Mouse (Mus musculus): ENCODE measurements around the gene Nsrp1. TPM values are rescaled to one million over a fixed set of nuclear protein-coding genes. Genes with fewer than 3 reads are reported as not detected.
"Not testable (repeated sequence)": the region's sequence is repeated elsewhere in the genome, so short reads cannot be mapped to it uniquely, and the experiment has no call there.

The Nsrp1 gene
- total RNA-seq (2021): 10 to 100 TPM; 16.1 to 17.2 TPM
- long read RNA-seq, transcript Nsrp1-201 (7 exons, 3,114 nt): major isoform, 18 of 33 reads
- long read RNA-seq, partial matches to known transcripts: 1 of 33 reads
- long read RNA-seq, other reads (novel, unspliced or antisense): 14 of 33 reads

DNA sequence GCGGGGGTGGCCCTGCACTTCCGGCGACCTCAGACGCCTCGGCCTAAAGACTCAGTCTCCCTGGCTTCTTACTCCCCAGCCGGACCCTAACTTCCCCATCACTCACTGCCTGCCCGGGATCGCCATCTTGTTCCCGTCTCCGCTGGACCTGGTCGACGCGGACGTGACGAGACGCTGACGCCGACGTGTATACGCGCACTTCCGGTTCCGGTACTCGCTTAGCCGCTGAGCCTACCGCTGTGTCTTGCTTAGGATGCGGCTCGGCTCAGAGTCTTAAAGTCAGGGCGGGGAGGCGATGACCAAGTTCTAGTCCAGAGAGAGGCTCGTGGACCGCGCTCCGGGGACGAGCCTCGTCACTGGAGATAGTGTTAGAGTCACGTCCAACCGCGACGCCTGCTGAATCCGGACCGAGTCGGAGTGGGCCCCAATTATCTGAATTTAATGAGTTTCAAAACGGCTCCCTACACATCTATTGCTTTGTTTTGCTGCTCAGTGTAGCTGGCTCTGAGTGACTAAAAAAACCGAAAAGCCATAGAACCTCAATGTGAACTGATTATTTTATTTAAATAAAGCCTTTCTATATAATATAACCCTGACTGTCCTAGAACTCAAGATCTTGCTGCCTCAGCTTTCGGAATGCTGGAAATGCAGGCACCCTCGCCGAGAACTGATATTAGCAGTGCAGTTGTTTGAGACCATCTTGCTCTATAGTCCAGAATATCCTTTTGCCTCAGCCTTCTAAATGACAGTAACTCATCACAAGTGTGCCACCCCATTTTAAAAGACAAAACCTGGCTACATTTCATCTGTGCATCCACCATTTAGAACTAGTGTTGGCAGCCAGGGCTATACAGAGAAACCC, at the start of gene Nsrp1:
Nsrp1 (minus strand) TSS at position 163 of the 862 bp plus-strand sequence.
- peak; percentile 89 for DNase-seq (ENCODE audit: low spot score in 2 of 2)

DNA sequence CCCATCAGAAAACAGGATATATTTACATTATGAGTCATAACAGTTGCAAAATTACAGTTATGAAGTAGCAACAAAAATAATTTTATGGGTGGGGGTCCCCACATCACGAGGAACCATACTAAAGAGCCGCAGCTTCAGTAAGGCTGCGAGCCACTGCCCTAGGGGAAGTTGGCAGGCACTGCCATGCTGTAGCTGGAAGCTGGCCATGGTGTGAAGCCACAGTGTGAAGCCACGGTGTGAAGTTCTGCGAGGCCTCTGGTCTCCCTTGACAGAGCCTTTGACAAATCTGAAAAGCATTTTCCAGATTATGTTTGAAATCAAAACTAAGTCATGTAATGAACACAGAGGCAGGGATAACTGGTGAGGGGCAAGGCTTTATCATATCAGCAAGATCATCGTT, 32.9 kb upstream of the Nsrp1 start:
- DNase-seq (ENCODE audit: low spot score in 2 of 2): no peak

DNA sequence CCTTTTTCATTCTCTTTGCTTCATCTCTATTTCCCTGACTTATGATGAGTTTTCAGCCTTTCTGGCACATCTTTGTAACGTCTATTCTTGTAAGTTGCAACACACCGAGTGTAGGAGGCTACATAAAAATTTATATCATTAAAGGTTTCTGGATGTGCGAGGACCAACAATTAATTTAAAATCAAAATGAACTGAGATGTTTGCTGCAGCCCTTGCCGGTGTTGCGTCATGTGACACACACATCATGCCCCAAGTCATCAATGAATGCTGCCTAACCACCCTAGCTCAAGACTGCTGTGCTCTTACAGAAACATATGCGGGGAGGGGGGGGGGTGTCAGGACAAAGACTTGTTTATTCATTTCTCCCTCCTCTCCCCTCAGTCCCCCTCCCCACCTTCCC, 30.2 kb upstream of the Nsrp1 start:
- no peak for DNase-seq (ENCODE audit: low spot score in 2 of 2)

DNA sequence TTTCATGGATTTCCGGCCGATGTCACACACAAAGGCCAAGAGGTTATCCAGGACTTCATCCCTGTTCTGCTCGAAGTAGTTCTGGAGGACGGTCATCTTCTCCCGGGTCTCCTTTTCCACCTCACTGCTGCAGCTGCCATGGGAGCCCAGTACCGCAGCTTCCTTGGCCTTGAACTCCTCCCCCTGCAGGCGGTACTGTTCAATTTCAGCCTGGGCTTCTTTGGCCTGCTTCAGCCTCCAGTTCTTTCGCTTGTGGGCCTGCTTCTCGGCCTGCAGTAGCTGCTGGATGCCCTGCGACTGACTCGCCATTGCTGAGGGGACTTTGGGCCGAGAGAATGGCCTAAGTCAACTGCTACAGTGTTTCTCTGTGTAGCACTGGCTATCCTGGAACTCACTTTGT, 29.6 kb upstream of the Nsrp1 start:
- DNase-seq (ENCODE audit: low spot score in 2 of 2): not testable (repeated sequence)

DNA sequence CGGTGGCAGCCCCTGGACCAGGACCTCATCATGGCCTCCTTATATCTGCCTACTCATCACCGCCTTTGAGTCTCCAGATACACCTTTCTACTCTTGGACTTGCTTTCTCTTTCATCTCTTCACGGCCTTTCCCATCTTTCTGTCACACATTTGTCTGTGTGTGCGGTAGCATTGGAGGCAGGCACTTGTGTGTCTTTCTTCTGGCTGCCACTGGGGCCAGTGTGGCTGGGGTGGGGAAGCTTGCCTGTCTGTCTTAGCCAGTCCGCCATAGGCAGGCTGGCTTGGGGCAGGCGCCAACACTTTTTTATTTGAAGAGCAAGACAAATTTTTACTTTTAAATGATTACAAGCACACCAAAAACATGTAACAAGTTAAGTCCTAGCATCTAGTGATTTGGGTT, 28.7 kb upstream of the Nsrp1 start:
- no peak for DNase-seq (ENCODE audit: low spot score in 2 of 2)

DNA sequence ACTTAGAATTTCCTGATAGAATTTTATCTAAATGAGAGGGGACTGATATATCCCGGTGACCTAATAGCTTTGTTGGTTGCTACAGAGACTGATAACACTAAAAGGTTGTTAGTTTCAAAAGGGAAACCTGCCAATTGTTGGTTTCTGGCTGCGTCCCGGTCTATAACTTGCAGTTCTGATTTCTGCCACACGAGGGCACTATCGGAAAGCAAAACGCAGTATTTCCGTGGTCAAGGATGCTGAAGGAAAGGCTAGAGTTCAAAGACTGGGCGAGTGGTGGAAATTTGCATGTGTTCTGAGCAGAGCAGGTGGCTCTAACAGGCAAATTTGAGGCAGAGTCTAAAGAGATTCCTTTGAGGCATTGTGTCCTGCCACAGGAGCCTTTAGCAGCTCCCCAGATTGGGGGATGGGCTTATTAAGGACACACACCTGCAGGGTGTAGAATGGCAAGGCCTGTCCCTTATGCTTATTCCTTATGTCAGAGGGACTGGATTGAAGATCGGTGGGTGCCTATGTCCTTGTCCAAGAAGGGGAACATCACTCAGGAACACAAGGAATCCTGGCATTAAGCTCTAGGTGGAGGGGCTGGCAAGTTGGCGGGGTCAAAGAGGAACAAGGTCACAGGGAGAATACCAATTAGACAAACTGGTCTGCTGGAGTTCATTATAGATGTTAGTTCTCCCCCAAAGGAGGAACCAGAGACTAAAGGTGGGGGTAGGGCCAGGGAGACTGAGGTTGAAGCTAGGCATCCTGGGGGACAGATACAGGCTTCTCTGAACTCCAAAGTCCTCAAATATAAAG, 22.1 kb upstream of the Nsrp1 start:
- peak; percentile 87 to 88 for DNase-seq (ENCODE audit: low spot score in 2 of 2)

DNA sequence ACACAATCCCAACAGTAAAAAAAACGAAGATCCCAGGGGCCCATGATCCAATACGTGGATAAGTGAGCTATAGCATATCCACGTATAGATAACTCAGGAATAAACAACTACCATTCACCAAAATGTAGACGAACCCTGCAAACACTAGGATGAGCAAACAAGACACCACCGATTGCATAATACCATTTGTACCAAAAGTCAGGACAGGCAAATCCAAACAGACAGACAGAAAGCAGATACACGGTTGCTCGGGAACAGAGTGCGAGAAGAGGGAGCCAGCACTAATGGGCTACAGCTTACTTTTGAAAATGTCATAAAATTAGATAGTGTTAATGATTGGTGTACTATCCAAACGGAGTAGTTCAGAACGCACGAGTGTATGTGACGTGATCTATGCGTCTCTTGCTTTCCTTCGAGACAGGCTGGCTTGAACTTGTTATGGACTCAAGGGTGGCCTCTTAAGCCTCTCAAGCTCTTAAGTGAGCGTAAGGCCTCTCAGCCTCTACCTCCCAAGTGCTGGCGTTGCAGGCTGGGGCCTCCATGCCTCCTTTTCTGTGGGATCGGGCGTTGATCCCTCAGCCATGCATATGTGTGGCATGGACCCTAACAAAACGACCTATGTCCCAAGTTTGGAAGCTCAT, 20.2 kb upstream of the Nsrp1 start:
- no peak for DNase-seq (ENCODE audit: low spot score in 2 of 2)

DNA sequence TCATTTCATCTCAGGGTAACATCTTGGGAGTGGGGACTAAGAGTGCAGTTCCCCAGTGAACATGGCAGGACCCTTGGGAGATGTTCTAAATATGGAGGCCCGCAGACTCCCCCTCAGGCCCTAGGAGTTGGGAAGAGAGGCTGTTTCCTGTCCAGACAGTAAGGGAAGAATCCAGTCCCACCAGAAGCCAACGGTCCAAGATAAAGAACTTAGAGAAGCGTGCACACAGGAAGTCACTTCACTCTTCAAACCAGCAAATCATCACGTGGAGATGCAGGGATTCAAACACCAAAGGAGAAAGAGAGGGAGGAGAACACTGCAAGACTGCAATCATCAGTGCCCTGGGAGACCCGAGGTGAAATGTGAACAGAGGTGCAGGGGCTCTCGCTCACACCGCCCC, 18.8 kb upstream of the Nsrp1 start:
- DNase-seq (ENCODE audit: low spot score in 2 of 2): no peak

DNA sequence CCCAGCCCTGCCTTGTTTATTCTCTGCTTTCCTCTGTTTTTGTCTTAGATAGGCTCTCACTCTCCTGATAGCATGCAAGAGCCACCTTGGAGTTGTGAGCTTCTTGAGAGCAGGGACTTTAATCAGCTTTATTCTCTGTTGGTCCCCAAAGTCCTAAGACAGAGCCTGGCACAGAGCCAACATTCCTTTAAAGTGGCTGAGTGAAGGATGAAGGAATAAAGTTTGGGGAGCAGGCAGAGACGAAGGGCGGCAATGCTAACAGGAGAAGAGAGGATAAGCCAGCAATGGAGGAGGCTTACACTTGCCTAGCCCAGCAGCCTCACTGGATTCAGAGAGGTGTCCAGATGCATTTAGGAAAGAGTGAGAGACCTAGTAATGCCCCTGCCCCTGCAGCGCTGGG, 18.3 kb upstream of the Nsrp1 start:
- DNase-seq (ENCODE audit: low spot score in 2 of 2): no peak

DNA sequence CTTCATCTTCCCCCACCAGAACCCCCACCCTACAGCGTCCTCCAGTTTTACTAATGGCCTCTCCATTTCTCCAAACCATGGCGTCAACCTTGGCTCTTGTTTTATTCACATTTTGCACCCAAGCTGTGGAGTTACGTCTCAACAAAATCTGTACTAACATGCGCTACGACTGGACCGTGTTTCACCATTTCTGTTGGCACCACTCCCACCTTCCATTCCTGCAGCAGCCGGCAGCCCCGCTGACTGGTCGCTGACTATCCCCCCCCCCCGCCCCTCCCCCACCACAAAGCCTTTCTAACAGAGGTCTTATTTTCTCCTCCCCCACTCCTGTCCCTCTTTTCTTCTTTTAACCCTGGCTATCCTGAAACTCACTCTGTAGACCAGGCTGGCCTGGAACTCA, 17.0 kb upstream of the Nsrp1 start:
- DNase-seq (ENCODE audit: low spot score in 2 of 2): no peak

DNA sequence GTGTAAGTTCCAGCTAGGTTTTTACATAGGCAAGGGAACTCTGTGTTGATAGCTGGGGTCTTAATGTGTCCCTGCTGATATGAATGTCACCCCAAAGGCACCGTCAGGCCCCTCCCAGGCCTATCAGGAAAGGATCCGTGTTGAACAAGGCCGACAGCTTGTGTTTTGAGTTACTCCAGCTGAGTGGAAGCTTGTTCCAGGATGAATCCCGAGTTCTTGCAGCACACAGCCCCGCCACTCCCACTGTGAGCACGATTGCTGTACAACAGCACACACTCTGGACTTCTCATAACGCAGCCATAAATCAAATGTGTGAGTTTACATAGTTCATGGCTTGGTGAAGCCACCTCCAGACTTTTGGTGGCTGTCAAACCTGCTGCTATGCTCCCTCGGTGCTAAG, 15.9 kb upstream of the Nsrp1 start:
- DNase-seq (ENCODE audit: low spot score in 2 of 2): no peak

DNA sequence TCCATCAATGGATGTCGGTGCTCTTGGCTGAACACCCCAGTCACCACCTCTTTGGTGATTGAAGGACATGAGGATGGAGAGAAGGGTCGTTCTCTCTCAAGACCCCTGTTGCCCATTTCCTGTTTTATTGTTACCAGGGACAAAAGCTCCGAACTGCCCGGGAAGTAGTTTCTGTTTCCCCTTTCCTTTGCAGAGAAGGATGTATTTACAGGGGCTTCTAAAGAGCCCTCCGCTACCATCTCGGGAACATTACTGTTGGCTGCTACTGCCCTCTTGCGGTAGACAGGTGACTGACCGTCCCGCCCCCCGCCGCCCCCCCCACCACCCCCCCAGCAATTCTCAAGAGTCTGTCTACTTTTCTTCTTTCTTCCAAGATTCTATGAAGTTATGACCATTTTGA, 15.0 kb upstream of the Nsrp1 start:
- peak; percentile 58 to 59 for DNase-seq (ENCODE audit: low spot score in 2 of 2)

DNA sequence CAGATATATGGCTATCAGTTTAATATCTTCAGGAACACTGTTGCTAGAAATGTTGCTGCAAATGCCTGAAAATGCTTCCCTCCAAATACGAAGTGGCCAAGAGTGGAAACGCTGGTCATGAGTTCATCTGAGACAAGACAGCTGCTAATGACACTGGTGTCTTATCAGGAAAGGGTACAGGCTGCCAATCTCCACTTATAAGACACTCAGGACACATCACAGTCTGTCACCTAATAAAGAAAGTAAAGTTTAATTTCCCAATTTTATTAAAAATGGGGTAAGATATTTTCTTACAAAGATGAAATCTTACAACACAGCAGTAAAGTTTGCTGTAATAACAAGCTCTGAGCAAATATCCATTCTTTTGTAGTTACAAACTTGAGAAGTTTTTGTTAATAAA, 10.9 kb upstream of the Nsrp1 start:
- no peak for DNase-seq (ENCODE audit: low spot score in 2 of 2)

DNA sequence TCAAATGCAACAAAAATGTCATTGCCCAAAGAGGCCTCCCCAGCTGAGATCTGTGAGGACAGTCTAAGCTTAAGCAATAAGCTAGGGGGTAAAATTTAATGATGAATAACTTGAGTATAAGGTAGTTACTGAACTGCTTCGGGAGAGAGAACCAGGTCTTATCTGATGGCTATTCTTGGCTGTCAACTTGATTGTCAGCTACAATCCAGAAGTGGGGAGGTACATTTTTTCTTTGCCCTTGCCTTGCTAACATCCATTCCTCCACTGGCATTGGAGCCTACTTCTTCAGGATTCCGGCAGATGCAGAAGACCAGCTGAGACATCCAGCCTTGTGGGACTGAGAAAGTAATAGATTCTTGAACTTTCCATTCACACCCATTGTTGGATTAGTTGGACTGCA, 8.8 kb upstream of the Nsrp1 start:
- no peak for DNase-seq (ENCODE audit: low spot score in 2 of 2)

DNA sequence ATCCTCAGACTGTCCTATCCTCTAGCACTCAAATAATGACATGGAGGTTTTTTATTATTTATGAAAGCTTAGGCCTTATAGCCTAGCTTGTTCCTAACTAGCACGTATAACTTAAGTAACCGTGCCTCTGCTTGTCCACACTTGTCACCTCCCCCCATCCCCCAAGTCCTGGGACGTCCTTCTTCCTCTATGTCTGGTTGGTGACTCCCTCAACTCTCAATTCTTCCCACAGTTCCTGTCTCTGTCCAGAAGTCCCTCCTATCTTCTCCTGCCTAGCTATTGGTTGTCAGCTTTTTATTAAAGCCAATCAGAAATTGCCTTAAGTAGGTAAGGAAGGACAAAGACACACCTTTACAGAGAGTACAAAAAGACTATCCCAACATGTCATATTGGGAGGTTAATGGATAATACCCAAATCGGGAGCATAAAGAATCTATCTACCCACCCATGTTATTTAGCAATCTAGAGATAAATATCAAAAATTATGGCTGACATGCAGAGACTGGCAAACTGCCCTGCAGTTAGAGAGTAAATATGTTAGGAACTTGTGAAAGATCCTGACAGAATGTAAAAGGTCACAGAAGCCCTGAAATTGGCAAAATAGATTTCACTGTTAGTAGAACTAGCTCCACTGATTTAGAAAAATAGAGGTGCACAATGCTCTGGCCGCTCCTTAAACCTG, 5.9 kb upstream of the Nsrp1 start:
- no peak for DNase-seq (ENCODE audit: low spot score in 2 of 2)

DNA sequence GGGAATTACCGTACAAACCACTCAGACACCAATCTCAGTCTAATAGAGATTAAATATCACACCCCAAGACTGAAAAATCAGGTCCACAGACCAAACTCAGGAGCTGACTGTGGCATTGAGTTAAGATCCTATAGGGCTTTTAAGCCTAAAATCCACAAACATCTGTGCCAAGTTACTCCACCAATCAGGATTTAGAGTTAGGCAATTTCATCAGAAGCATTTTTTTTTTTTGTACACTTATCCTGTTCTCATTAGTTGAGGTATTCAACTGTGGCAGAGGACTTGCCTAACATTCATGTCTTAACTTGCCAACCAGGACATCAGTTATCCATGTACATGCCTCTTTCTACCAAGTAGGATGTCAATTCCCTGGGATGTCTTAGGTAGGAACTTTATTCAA, 1.1 kb upstream of the Nsrp1 start:
- no peak for DNase-seq (ENCODE audit: low spot score in 2 of 2)

DNA sequence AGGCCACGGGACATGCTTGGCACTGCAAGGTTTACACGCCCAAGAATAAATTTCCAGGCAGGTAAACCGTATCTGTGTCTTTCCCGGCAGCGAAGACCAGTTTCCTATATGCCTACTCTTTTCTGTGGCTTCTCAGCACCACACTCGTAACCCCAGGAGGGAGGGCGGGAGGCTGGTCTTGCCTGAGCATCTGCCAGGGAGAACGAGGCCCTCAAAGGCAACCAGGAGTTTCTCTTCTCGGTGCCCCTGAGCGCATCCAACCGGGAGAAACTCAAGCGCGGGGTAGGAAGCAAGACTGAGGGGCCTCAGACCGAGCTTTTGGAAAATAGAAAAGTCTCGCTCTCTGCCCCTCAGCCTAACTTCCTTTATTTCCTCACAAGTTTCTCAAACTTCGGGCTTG, 443 bp downstream of the Nsrp1 start:
- DNase-seq (ENCODE audit: low spot score in 2 of 2): peak; percentile 18 to 38

DNA sequence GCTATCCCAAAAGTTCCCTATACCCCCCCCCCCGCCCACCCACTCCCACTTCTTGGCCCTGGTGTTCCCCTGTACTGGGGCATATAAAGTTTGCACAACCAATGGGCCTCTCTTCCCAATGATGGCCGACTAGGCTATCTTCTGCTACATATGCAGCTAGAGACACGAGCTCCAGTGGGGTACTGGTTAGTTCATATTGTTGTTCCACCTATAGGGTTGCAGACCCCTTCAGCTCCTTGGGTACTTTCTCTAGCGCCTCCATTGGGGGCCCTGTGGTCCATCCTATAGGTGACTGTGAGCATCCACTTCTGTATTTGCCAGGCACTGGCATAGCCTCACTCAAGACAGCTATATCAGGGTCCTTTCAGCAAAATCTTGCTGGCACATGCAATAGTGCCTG, 904 bp downstream of the Nsrp1 start:
- DNase-seq (ENCODE audit: low spot score in 2 of 2): not testable (repeated sequence)

DNA sequence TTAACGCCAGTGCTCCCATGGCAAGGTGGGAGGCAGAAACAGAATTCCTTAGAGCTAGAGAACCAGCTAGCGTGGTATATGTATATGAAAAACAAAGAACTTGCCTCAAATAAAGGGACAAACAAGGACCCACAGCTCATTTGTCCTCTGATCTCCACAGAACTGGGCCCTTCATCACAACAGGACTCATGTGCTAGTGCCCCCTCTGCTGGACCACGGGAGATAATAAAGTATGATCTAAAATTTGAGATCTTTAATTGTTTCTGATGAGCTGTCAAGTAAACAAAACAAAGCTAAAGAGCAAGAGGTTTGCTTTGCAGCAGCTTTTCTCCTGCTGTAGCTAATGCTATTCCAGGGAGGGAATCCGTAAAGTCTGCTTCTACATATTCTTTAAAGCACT, 7.5 kb downstream of the Nsrp1 start:
- DNase-seq (ENCODE audit: low spot score in 2 of 2): peak in 1 of 2 experiments; percentile 23

DNA sequence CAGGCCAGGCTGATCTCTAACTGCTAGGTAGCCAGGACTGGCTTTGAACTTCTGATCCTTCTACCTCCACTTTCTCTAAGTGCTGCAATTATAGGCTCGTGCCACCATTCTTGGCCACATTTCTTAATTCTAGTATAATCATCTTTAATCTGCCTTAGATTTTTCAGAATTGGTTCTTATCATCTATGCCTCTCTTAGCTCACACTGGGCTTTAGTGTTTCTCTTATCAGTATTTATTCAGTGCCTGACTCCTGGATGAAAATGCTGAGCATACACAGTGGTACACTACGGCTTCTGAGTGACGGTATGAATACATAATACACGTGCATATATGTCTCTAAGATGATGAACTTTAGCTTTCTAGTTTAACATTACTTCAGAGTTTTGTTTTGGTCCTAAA, 9.4 kb downstream of the Nsrp1 start:
- no peak for DNase-seq (ENCODE audit: low spot score in 2 of 2)

DNA sequence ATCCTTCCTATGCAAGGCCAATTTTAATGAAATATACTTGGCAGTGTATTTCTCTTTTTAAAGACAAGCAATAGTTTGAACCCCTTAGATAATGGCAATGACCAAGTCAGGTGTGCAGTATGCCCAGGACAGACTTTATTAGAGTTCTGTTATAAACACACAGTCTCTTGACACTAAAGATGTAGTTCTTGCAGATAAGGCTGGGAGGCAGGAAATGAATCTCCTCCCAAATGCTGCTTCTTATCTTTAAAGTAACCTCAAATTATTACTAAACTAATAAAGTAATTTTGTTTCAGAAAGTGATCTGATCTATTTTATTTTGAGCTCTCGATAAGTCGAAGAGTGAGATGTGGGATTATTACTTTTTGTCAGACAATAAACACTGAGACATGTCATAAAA, 14.8 kb downstream of the Nsrp1 start:
- no peak for DNase-seq (ENCODE audit: low spot score in 2 of 2)
